Mouse (Mus musculus): ENCODE measurements around the gene Sptan1. TPM values are rescaled to one million over a fixed set of nuclear protein-coding genes. Genes with fewer than 3 reads are reported as not detected.
A peak's percentile ranks its signal among the peaks of the same experiment; 100 is the strongest.

The Sptan1 gene
- total RNA-seq, 2 experiments from 2014 or later = 959 to 1,004 TPM

- DNase-seq (ENCODE audit: low spot score in 2 of 2) = no peak
Observed at GRCm38 (mm10) chr2:30058418-30058817, 93.1 kb downstream of the Sptan1 start.

GRCm38 (mm10) chr2:30061215-30062166 is 96.1 kb downstream of the Sptan1 start:
- DNase-seq (ENCODE audit: low spot score in 2 of 2) = no peak

GRCm38 (mm10) chr2:30062249-30063093 is 97.1 kb downstream of the Sptan1 start:
- peak; percentile 34 to 40 for DNase-seq (ENCODE audit: low spot score in 2 of 2)

- no peak for DNase-seq (ENCODE audit: low spot score in 2 of 2)
Observed at GRCm38 (mm10) chr2:30063235-30063634, 97.9 kb downstream of the Sptan1 start.

DNA sequence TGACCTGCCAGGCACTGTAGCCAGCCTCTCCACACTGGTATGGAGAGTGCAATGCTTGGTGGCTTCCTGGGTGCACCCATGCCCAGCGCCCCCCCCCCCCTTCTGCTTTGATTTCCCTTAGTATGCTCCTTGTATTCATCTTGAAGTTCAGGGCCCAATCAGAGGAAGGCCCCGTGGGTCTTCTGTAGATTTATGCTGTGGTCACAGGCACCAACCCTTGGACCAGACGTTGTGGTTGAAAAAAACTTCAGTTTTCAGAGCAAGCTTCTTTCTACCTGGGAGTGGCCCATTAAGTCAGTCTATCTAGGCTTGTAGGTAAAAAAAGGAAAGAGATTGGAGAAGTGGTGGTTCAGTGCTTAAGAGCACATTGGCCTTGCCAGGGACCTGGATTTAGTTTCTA is 98.4 kb downstream of the Sptan1 start:
- no peak for DNase-seq (ENCODE audit: low spot score in 2 of 2)

DNA sequence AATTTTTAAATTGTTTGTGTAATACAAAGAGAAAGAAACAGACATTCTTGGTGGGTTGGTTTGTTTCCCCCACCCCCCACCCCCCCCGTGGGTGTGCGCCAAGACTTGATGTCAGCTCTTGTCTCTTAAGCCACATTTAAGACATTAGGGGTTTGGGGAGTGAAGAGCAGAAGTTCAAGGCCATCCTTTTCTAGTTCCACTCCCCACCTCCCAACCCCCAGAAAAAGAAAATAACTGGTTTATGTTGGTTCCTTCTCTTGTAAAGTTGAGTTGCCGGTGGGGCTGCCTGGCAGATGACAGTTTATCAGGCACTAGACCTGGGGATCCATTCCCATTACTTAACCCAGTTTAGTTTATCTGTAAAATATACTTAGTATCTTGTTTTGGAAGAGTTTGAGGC is 98.9 kb downstream of the Sptan1 start:
- DNase-seq (ENCODE audit: low spot score in 2 of 2) = no peak

DNA sequence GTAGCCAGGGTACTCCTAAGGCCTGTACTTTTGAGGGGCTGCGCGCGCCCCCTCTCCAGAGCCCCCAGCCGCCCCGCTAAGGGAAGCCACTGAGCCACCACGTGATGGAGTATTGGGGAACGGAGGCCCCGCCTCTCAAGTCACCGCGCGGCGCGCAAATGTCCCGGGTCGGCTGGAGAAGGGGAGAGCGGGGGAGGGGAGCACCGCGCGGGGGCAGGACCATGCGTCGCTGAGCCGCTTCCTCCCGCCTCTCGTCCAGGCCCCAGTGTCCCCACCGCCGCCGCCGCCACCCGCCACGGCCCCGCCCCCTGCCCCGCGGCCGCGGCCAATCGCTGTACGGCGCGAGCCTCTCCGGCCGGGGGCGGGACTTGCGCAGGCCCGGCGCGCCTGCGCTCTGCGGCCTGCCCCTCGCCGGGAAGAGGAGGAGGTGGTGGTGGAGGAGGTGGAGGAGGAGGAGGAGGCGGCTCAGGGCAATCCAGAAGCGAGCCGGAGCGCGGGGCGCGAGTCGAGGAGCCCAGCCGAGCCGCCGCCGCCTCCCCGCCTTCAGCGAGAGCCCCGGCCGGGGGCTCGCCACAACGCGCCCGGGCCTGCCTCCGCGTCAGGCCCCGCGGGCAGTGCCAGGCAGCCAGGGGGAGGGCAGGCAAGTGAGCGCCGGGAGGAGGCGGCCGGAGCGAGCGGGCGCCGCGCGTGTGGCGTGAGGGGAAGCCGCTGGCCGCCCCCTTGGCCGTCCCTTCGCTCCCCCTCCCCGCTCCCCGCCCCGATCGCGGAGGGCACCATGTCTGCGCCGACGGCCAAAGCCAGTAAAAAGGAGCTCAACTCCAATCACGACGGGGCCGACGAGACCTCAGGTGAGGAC is 100.9 kb downstream of the Sptan1 start:
- peak; percentile 87 to 93 for DNase-seq (ENCODE audit: low spot score in 2 of 2)

DNA sequence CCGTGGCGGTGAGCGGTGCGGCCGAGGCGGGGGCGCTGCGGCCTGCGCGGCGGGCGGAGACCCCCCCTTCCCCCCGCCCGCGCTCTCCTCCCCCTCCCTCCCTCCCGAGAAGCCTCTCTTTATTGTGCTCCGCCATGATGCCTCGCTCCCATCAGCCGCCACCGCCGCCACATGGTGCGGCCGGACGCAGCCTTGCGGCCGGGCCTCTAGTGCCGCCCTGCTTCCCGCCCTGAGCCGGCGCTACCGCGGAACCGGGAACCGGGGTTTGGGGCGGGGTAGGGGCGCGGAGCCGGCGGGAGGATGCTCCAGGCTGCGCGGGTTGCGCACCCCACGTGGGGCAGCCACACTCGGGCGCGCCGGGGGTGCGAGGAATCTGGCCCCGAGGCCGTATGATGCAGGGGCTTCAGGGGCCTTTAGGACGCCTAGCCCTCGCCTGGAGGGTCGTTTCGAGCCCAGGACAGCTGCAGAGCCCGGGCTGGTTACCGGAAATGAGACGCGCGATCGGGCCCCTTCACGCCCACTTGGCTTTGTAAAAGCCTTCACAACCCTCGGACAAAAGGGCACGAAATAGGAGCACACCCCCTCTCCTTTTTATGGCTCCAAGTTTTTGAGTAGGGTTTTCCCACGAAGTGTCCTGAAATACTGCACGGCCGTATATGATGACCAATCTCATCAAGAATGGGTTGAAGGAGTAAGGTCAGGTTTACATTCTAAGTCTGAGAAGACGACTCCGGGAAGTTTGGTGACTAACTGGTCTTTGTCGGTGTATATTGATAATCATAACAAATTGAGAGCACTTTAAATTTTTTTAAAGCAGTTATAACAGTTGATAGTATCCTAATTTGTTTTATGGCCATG is 101.9 kb downstream of the Sptan1 start:
- peak; percentile 34 to 56 for DNase-seq (ENCODE audit: low spot score in 2 of 2)

- DNase-seq (ENCODE audit: low spot score in 2 of 2) = no peak
Observed at GRCm38 (mm10) chr2:30067962-30068361, 102.6 kb downstream of the Sptan1 start.

GRCm38 (mm10) chr2:30072875-30073274 is 107.5 kb downstream of the Sptan1 start:
- DNase-seq (ENCODE audit: low spot score in 2 of 2) = no peak

DNA sequence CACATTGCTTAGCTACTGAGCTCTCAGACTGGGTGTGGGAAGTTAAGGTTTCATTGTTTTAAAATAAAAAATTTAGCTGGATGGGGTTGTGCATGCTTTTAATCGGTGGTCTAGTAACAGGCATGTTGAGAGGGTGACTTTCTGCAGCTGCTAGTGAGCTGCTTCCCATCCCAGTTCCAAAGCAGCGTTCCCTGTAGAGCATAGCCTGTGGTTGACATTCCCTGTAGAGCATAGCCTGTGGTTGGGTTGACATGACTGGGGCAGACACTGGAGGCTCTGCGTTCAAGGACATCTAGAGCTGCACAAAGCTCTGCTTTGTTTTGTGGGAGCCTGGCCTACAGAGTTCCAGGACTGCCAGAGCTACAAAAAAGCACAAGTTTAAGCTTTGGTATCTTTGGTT is 107.9 kb downstream of the Sptan1 start:
- DNase-seq (ENCODE audit: low spot score in 2 of 2) = no peak

- no peak for DNase-seq (ENCODE audit: low spot score in 2 of 2)
Observed at GRCm38 (mm10) chr2:30075625-30076024, 110.3 kb downstream of the Sptan1 start.

- no peak for DNase-seq (ENCODE audit: low spot score in 2 of 2)
Observed at GRCm38 (mm10) chr2:30076439-30076838, 111.1 kb downstream of the Sptan1 start.

GRCm38 (mm10) chr2:30076959-30077358 is 111.6 kb downstream of the Sptan1 start:
- no peak for DNase-seq (ENCODE audit: low spot score in 2 of 2)

DNA sequence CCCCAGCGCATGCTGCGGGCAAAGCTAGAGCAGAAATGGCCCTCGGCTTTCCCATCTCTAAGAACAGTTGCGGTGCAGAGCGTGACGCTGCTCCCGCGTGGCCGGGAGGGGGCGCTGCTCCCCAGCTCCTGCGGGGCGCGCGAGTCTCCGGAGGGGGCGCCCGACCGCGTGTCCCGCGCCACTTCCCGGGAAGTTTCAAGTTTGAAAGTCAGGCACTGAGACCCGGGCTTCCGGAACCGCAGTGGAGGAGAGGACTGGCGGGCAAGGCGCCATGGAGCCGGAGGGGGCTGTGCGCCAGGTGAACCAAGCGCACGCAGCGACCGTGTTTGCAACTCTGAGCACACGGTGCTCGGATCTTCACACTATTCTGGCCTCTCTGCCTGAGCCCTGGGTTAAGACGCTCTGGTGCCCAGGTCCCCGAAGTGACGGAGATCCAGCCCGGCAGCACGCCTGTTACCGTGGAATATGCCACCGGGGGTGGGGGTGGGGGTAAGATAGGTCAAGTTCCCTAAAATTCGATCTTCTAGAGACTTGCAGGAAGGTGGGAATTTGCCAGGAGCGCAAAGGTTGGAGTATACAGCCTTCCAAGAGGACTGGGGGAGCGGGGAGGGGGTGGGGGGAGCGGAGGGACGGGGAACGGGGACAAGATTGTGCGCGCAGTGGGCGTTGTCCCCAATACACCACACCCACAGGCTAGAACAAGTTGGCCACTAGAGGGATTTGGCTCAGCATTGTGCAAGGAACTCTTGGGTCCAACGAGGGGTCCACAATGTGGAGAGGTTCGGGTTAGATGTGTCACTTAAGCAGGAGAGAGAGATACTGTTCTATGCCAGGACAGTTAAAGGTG is 112.4 kb downstream of the Sptan1 start, which contains the start of gene Pkn3:
Gene Pkn3 (plus strand): TSS at position 183 of the 847 bp plus-strand sequence.
- peak; percentile 75 to 80 for DNase-seq (ENCODE audit: low spot score in 2 of 2)

DNA sequence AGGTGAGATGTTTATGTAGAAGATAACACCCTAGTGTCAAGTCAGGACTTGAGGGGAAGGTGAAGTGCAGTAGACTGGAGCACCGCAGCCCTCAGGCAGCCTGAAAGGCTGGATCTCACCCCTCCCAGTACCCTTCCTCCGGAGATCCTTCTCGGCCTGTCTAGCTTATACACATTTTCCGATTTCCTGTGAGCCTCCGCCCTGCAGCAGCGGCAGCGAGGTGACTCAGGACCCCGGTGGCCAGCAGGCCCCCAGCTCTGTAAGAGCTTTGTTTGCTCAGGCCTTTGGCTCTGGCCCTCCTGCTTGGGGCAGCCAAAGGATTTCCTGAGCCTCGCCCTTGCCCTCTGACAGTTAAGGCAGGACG is 113.0 kb downstream of the Sptan1 start:
- no peak for DNase-seq (ENCODE audit: low spot score in 2 of 2)

- DNase-seq (ENCODE audit: low spot score in 2 of 2) = no peak
Observed at GRCm38 (mm10) chr2:30078760-30079159, 113.4 kb downstream of the Sptan1 start.

DNA sequence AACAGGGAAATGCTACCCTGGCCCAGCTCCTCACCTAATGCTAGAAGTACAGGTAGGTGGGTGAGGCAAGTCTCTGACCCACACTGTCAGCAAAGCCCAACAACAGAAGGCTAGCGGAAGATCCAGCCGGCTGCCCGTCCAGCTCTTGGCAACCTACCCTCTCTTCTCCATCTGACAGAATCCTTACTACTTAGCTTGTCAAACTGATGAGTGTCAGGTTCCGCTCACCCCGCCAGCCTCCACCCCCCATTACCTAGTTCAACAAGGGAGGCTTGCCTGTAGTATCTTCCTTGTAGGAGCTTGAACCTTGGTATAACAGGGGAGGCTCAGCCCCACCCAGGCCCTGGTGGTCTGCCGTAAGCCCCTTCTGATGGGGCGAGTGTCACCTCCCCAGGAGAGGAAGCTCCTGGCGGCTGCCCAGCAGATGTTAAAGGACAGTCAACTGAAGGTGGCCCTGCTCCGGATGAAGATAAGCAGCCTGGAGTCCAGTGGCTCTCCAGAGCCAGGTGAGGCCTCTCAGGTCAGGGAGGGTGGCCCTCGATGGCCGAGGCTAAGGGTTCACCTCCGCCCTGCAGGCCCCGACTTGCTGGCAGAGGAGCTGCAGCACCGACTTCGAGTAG is 114.9 kb downstream of the Sptan1 start:
- DNase-seq (ENCODE audit: low spot score in 2 of 2) = no peak
